Mouse (Mus musculus) kidney, adult 9 months (tissue): ENCODE data around the gene Tenm3.

Experiments used
- DNase-seq: peaks from one replicate; pipeline ENCODE4 v3.0.0; 2022

The Tenm3 gene

GRCm38 (mm10) chr8:48511137-48511536, 332.6 kb downstream of the Tenm3 start:
- DNase-seq = no peak

GRCm38 (mm10) chr8:48508641-48509599, 334.8 kb downstream of the Tenm3 start:
- DNase-seq = no peak

GRCm38 (mm10) chr8:48507719-48508501, 335.8 kb downstream of the Tenm3 start:
- DNase-seq = no peak

- DNase-seq = no peak
Measured at GRCm38 (mm10) chr8:48492491-48492890, 351.3 kb downstream of the Tenm3 start.

- no peak for DNase-seq
Measured at GRCm38 (mm10) chr8:48490635-48491165, 353.1 kb downstream of the Tenm3 start.

- no peak for DNase-seq
Measured at GRCm38 (mm10) chr8:48489936-48490634, 353.7 kb downstream of the Tenm3 start.

- DNase-seq = peak; percentile 73
Measured at GRCm38 (mm10) chr8:48489417-48489816, 354.3 kb downstream of the Tenm3 start.

GRCm38 (mm10) chr8:48488809-48489208, 354.9 kb downstream of the Tenm3 start:
- no peak for DNase-seq

- no peak for DNase-seq
Measured at GRCm38 (mm10) chr8:48484143-48484542, 359.6 kb downstream of the Tenm3 start.

- DNase-seq = no peak
Measured at GRCm38 (mm10) chr8:48481709-48482671, 361.8 kb downstream of the Tenm3 start.

- no peak for DNase-seq
Measured at GRCm38 (mm10) chr8:48477371-48477935, 366.3 kb downstream of the Tenm3 start.

- DNase-seq = no peak
Measured at GRCm38 (mm10) chr8:48476896-48477295, 366.9 kb downstream of the Tenm3 start.

GRCm38 (mm10) chr8:48467633-48468032, 376.1 kb downstream of the Tenm3 start:
- no peak for DNase-seq

GRCm38 (mm10) chr8:48458373-48458772, 385.4 kb downstream of the Tenm3 start:
- no peak for DNase-seq

GRCm38 (mm10) chr8:48456328-48457124, 387.2 kb downstream of the Tenm3 start:
- no peak for DNase-seq

GRCm38 (mm10) chr8:48451247-48451635, 392.5 kb downstream of the Tenm3 start:
- no peak for DNase-seq

- DNase-seq = no peak
Measured at GRCm38 (mm10) chr8:48450397-48451246, 393.1 kb downstream of the Tenm3 start.

GRCm38 (mm10) chr8:48449625-48450024, 394.1 kb downstream of the Tenm3 start:
- no peak for DNase-seq

GRCm38 (mm10) chr8:48445690-48446089, 398.1 kb downstream of the Tenm3 start:
- DNase-seq = no peak
